Mouse (Mus musculus): ENCODE results near the gene Rexo1. TPM values are rescaled to one million over a fixed set of nuclear protein-coding genes. Genes with fewer than 3 reads are reported as not detected.

The Rexo1 gene
- 6.7 TPM for polyA plus RNA-seq (2015; fragmentation: Illumina TruSeq; extraction: RNeasy Lipid Tissue Mini Kit (QIAGEN cat#74804); ENCODE audit: insufficient read depth, low read depth, low replicate concordance)

DNA sequence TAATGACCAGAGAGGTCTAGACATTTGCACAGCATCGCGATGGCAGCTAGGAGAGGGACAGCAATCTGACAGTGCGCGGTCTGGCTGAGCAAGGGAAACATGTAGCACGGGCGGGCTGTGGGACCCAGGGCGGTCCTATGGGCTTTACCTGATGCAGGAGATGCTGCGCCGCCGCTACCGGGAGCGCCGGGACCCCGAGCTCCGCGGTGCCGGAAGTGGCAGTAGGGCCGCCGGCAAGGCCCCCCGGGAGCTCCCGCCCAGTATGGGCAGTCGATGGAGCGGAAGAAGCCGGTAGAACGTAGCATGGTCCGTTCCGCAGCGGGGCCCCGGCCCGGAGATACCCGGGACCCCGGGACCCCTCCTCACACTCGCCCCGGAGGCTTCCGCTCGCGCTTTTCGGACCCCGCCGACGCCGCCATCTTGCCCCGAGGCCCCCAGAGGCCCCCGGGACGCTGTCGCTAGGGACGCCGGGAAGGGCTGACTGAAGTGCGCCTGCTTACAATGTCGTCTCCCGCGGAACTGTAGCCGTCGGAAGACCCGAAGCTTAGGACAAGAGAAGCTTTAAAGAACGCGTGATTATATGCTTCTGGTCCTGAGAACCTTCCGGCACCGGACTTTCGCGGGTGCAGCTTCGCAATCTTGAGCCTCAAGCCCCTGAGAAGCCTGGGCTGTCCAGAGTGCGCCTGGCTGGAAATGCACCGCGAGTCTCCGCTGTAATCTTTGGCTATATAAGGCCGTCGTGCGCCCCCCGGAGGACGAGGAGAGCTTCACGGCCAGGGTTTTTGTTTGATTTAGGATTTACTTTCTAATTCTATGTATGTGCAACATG, at the start of gene Rexo1:
Rexo1 (minus strand) TSS at position 445 of the 829 bp plus-strand sequence.

DNA sequence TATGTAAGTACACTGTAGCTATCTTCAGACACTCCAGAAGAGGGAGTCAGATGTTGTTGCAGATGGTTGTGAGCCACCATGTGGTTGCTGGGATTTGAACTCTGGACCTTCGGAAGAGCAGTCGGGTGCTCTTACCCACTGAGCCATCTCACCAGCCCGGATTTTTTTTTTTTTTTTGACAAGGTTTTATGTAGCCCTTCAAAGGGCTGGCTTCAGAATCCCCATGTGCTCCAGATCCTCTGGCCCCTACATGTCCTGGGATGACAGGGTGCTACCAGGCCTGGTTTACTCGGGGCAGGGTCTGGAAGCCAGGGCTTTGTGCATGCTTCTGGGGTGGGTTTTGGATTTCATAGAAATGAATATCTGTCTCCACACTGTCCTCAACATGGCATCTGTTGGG, 44.4 kb upstream of the Rexo1 start, which contains the start of gene Gm49322:
Gm49322 (plus strand) TSS at position 301 of the 400 bp plus-strand sequence.

DNA sequence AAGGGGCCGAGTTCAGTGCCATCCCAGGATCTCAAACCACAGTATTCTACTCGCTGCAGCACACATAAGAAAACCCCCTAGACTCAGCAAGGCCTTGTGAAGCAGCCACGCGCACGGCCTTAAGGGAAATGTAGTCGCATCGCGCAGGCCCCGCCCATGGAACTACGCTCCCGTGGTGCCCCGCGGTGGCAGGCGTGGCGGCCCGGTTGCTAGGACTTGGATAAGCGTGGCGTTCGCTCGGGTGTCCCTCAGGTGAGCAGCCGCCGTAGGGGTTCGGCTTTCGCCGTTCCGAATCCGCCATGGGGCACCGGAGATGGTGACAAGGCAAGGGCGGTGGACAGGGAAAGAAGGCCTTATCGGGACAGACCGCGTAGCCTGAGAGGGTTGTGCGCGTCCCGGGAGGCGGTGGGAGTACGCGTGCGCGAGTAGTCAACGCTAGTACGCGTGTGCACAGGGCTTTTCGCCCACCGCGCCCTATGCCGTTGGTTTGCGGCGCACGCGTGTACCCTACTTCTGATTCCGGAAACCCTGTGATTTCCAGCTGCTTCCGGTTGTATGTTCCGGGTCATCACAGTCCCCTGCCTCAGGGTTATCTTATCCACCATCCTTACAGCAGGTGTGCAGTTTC, 41.5 kb upstream of the Rexo1 start, which contains the start of the genes Scamp4 and Adat3:
Scamp4 (plus strand) TSS at position 175 of the 628 bp plus-strand sequence.
Adat3 (plus strand) TSS at position 183 of the 628 bp plus-strand sequence.

DNA sequence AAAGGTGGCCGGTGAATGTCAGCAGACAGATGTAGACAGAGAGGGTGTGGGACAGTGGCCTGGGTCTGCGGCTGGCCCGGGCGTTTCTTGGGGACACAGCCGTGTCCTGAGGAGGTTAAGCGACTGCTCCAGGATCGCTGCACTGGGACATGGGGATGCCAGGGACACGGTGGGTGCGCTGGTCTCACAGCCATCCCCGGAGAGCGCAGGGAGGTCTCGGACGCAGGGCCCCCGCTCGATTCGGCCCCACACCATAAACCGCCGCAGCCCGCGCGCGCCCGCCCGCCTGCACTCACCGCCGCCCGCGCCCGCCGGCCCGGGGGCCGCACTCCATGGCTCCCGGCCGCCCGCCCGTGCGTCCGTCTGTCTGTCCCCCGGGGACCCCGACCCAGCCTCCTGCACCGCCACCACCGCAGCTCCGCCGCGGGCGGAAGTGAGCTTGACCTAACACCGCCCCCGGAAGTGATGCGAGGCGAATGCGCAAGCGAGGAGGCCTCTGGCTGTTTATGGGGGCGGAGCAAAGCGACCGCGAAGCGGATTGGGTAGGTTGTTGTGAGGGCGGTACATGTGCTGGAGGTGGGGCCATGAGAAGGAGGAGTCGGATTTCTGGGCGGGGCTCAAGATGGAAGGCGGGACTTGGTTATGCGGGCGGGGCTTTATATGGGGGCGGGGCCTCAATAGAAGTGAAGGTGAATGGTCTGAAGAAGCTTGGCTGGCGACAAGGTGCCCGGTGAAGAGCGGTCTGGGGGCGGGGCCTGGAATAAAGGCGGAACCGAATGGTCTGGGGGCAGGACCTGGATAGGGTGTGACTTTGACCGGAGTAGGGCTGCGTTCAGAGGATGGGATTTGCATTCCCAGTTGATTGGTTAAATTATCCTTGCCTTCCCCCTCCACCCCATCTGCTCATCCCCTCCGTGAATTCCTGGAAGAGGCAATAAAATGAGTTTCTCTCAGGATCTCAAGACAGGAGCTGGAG, 28.8 kb upstream of the Rexo1 start, which contains the start of gene Abhd17a:
Abhd17a (minus strand) TSS at position 463 of the 976 bp plus-strand sequence.

DNA sequence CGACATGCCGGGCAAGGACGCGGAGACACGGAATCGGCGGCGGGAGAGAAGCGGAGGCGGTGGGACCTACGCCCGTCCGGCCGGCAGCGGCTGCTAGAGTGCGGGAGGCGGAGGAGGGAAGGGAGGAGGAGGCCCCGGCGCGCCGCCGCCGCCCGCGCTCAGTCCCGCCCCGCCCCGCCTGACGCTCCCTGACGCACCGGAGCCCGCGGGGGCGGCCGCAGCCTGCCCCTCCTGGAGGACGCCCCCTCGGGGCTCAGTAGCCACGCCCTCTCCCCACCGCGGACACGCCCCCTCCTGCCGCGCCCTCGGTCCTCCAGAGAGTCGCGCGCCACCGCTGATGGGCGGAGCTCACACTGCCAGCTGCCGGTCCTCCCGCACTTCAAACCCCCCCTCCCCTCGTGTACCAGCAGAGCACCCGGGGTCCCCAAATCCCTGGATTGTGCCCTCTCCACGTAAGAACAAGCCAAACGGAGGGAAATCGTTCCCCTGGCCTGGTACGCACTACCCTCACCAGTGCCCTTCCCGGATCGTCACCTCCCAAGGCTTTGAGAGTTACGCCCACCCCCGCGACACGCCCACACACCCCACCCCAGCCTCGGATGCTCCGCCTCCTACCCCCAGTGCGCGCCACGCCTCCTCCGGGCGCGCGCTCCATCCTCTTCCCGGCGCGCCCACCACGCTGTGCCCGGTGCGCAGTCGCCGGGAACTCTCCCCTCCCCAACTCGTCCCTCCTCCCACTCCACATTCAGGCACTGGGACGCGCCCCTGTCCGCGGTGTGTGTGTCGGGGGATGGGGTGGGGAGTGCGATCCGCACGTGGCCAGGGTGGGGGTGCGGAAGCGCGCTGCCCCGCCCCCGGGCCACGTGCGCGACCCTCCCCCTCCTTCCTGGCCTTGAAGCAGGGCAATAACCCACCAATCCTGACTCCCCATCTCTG, 16.1 kb upstream of the Rexo1 start, which contains the start of gene Klf16:
Klf16 (minus strand) TSS at position 127 of the 936 bp plus-strand sequence.

DNA sequence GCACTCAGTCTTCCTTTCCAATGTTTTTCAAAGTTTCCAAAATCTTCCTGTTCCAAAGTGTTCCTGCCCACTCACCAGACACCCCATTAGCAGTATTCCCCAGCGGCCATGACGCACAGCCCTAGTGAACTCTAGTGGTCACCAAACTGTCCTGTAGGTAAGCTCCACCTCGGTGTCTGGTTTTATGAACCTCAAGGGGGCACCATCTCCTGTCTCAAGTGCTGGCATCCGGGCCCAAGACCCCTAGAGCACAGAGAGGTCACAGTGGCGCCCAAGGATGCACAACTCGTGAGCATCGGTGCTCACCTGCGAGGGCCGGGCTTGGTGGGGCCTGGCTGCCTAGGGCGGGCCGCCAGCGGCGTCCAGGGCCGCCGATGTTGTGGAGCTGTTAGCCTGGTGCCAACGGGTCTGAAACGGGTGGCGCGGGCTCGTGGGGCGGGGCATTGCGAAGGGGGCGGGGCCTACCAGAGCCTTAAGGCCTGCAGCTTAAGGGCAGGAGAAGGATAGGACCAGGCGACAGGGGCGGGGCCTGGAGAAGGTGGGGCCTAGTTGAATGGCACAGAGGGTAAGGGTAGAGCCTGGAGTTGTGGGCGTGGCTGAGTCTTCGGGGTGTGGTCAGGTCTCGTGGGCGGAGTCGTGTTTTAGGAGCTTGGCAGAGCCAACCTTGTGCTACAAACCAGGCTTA, 22.5 kb downstream of the Rexo1 start, which contains the start of gene Atp8b3:
Atp8b3 (minus strand) TSS at position 415 of the 685 bp plus-strand sequence.

DNA sequence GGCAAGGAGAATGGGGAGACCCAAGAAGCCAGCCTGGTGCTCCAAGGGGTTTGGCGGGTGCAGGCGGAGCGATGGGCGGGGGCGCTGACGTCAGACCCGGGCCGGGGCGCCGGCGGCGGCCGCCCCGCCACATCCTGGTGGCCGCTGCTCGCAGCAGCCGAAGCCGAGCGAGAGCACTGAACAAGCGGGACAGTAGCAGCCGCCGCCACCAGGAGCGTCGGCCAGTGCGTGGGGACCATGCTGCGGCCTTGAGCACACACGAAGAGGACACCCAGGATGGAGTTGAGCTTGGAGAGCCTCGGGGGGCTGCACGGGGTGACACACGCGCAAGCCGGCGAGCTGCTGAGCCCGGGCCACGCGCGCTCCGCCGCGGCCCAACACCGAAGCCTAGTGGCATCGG, 66.6 kb downstream of the Rexo1 start, which contains the start of gene Onecut3:
Onecut3 (plus strand) TSS at position 104 of the 400 bp plus-strand sequence.

Other genes with a start within 250 kb of the Rexo1 start
- 7.9 TPM for gene 2310011J03Rik, start 241.0 kb downstream of the Rexo1 start, polyA plus RNA-seq (2015; fragmentation: Illumina TruSeq; extraction: RNeasy Lipid Tissue Mini Kit (QIAGEN cat#74804); ENCODE audit: insufficient read depth, low read depth, low replicate concordance)
- 7.0 TPM for gene Pcsk4, start 232.1 kb downstream of the Rexo1 start, polyA plus RNA-seq (2015; fragmentation: Illumina TruSeq; extraction: RNeasy Lipid Tissue Mini Kit (QIAGEN cat#74804); ENCODE audit: insufficient read depth, low read depth, low replicate concordance)
- 6.4 TPM for gene Reep6, start 231.6 kb downstream of the Rexo1 start, polyA plus RNA-seq (2015; fragmentation: Illumina TruSeq; extraction: RNeasy Lipid Tissue Mini Kit (QIAGEN cat#74804); ENCODE audit: insufficient read depth, low read depth, low replicate concordance)
- 5.9 TPM for gene Adamtsl5, start 213.1 kb downstream of the Rexo1 start, polyA plus RNA-seq (2015; fragmentation: Illumina TruSeq; extraction: RNeasy Lipid Tissue Mini Kit (QIAGEN cat#74804); ENCODE audit: insufficient read depth, low read depth, low replicate concordance)
- 0.61 TPM for gene Plk5, start 205.1 kb downstream of the Rexo1 start, polyA plus RNA-seq (2015; fragmentation: Illumina TruSeq; extraction: RNeasy Lipid Tissue Mini Kit (QIAGEN cat#74804); ENCODE audit: insufficient read depth, low read depth, low replicate concordance)
- 1.3 TPM for gene Mex3d, start 173.9 kb downstream of the Rexo1 start, polyA plus RNA-seq (2015; fragmentation: Illumina TruSeq; extraction: RNeasy Lipid Tissue Mini Kit (QIAGEN cat#74804); ENCODE audit: insufficient read depth, low read depth, low replicate concordance)
- 25.4 TPM for gene Mbd3, start 162.0 kb downstream of the Rexo1 start, polyA plus RNA-seq (2015; fragmentation: Illumina TruSeq; extraction: RNeasy Lipid Tissue Mini Kit (QIAGEN cat#74804); ENCODE audit: insufficient read depth, low read depth, low replicate concordance)
- gene Uqcr11, start 154.7 kb downstream of the Rexo1 start, polyA plus RNA-seq (2015; fragmentation: Illumina TruSeq; extraction: RNeasy Lipid Tissue Mini Kit (QIAGEN cat#74804); ENCODE audit: insufficient read depth, low read depth, low replicate concordance): 156 TPM
- gene Tcf3, start 127.9 kb downstream of the Rexo1 start, polyA plus RNA-seq (2015; fragmentation: Illumina TruSeq; extraction: RNeasy Lipid Tissue Mini Kit (QIAGEN cat#74804); ENCODE audit: insufficient read depth, low read depth, low replicate concordance): 9.6 TPM
- not detected for gene Onecut3, start 66.7 kb downstream of the Rexo1 start, polyA plus RNA-seq (2015; fragmentation: Illumina TruSeq; extraction: RNeasy Lipid Tissue Mini Kit (QIAGEN cat#74804); ENCODE audit: insufficient read depth, low read depth, low replicate concordance)
- gene Atp8b3, start 22.4 kb downstream of the Rexo1 start, polyA plus RNA-seq (2015; fragmentation: Illumina TruSeq; extraction: RNeasy Lipid Tissue Mini Kit (QIAGEN cat#74804); ENCODE audit: insufficient read depth, low read depth, low replicate concordance): not detected
- gene Klf16, start 15.8 kb upstream of the Rexo1 start, polyA plus RNA-seq (2015; fragmentation: Illumina TruSeq; extraction: RNeasy Lipid Tissue Mini Kit (QIAGEN cat#74804); ENCODE audit: insufficient read depth, low read depth, low replicate concordance): 3.2 TPM
- 20.8 TPM for gene Abhd17a, start 28.8 kb upstream of the Rexo1 start, polyA plus RNA-seq (2015; fragmentation: Illumina TruSeq; extraction: RNeasy Lipid Tissue Mini Kit (QIAGEN cat#74804); ENCODE audit: insufficient read depth, low read depth, low replicate concordance)
- gene Scamp4, start 41.3 kb upstream of the Rexo1 start, polyA plus RNA-seq (2015; fragmentation: Illumina TruSeq; extraction: RNeasy Lipid Tissue Mini Kit (QIAGEN cat#74804); ENCODE audit: insufficient read depth, low read depth, low replicate concordance): 17.1 TPM
- not detected for gene Adat3, start 41.3 kb upstream of the Rexo1 start, polyA plus RNA-seq (2015; fragmentation: Illumina TruSeq; extraction: RNeasy Lipid Tissue Mini Kit (QIAGEN cat#74804); ENCODE audit: insufficient read depth, low read depth, low replicate concordance)
- 1.0 TPM for gene Gm49322, start 44.5 kb upstream of the Rexo1 start, polyA plus RNA-seq (2015; fragmentation: Illumina TruSeq; extraction: RNeasy Lipid Tissue Mini Kit (QIAGEN cat#74804); ENCODE audit: insufficient read depth, low read depth, low replicate concordance)
- 47.7 TPM for gene Csnk1g2, start 61.3 kb upstream of the Rexo1 start, polyA plus RNA-seq (2015; fragmentation: Illumina TruSeq; extraction: RNeasy Lipid Tissue Mini Kit (QIAGEN cat#74804); ENCODE audit: insufficient read depth, low read depth, low replicate concordance)
- gene Btbd2, start 95.5 kb upstream of the Rexo1 start, polyA plus RNA-seq (2015; fragmentation: Illumina TruSeq; extraction: RNeasy Lipid Tissue Mini Kit (QIAGEN cat#74804); ENCODE audit: insufficient read depth, low read depth, low replicate concordance): 7.6 TPM
- gene Mknk2, start 116.6 kb upstream of the Rexo1 start, polyA plus RNA-seq (2015; fragmentation: Illumina TruSeq; extraction: RNeasy Lipid Tissue Mini Kit (QIAGEN cat#74804); ENCODE audit: insufficient read depth, low read depth, low replicate concordance): 15.8 TPM
- 3.8 TPM for gene Mob3a, start 140.4 kb upstream of the Rexo1 start, polyA plus RNA-seq (2015; fragmentation: Illumina TruSeq; extraction: RNeasy Lipid Tissue Mini Kit (QIAGEN cat#74804); ENCODE audit: insufficient read depth, low read depth, low replicate concordance)
- 24.6 TPM for gene Izumo4, start 140.6 kb upstream of the Rexo1 start, polyA plus RNA-seq (2015; fragmentation: Illumina TruSeq; extraction: RNeasy Lipid Tissue Mini Kit (QIAGEN cat#74804); ENCODE audit: insufficient read depth, low read depth, low replicate concordance)
- gene Ap3d1, start 180.7 kb upstream of the Rexo1 start, polyA plus RNA-seq (2015; fragmentation: Illumina TruSeq; extraction: RNeasy Lipid Tissue Mini Kit (QIAGEN cat#74804); ENCODE audit: insufficient read depth, low read depth, low replicate concordance): 48.4 TPM
- gene Dot1l, start 193.6 kb upstream of the Rexo1 start, polyA plus RNA-seq (2015; fragmentation: Illumina TruSeq; extraction: RNeasy Lipid Tissue Mini Kit (QIAGEN cat#74804); ENCODE audit: insufficient read depth, low read depth, low replicate concordance): 7.8 TPM
- 9.5 TPM for gene Sf3a2, start 236.6 kb upstream of the Rexo1 start, polyA plus RNA-seq (2015; fragmentation: Illumina TruSeq; extraction: RNeasy Lipid Tissue Mini Kit (QIAGEN cat#74804); ENCODE audit: insufficient read depth, low read depth, low replicate concordance)
- 17.7 TPM for gene Plekhj1, start 237.1 kb upstream of the Rexo1 start, polyA plus RNA-seq (2015; fragmentation: Illumina TruSeq; extraction: RNeasy Lipid Tissue Mini Kit (QIAGEN cat#74804); ENCODE audit: insufficient read depth, low read depth, low replicate concordance)
- not detected for gene Amh, start 243.7 kb upstream of the Rexo1 start, polyA plus RNA-seq (2015; fragmentation: Illumina TruSeq; extraction: RNeasy Lipid Tissue Mini Kit (QIAGEN cat#74804); ENCODE audit: insufficient read depth, low read depth, low replicate concordance)

All from pancreas, adult 10 weeks (tissue).